Mouse (Mus musculus) ES-Bruce4 (cell line): Measurements from ENCODE around the gene Acsm1.

Experiments
- CTCF ChIP-seq: IDR thresholded peaks from one replicate; pipeline ENCODE4 v1.8.1; 2011; ENCODE audit warnings: low read depth, low read length
- POLR2A ChIP-seq: IDR thresholded peaks from one replicate; pipeline ENCODE4 v1.8.1; 2011; ENCODE audit warnings: low read length; ENCODE audit not compliant: insufficient read depth

DNA sequence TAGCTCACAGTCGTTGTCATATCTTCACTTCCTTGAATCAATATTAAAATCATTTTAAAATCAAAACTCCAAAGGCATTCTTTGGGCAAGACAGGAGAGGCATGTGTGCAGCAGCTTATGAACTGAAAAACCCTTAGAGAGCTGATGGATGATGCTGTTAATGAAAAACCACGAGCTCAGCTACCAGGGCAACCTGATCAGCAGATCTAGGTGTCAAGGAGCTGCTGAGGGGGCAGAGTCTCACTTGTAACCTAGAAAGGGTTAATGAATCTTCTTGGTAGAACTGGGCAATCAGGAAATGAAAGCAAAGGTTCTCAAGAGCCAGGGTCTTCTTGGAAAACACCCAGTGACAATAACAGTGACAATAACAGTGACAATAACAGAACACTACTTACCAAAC lies 10.3 kb upstream of the Acsm1 start:
- TF ChIP-seq CTCF (no peak), POLR2A (no peak)
